Mouse (Mus musculus) urinary bladder, adult 18-20 months (tissue): ENCODE data around the gene Raph1.

Source experiments
- DNase-seq, 2 experiments: peaks; one replicate each; pipeline ENCODE4 v3.0.0; 2022; ENCODE audit warnings: low spot score in 2 of 2, mixed read lengths in 2 of 2

Gene Raph1

DNA sequence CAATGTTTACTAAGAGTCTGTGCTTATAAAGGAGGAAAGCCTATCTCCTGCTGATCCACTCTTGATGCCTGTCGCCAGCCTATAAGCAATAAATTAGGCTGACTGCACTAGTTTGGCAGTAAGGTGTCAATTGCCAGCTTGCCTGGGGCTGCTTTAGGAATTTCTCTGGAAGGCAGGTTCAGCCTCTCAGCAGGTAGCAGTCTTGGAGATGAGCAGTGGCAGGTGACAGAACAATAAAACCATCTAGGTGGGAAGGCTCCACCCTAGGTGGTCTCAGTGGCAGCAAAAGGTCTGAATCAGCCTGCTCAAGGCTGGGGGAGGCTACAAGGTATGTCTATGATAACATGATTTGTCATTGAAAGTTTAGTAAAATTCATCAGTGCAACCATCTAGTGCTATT lies 134.4 kb downstream of the Raph1 start:
- no peak for DNase-seq
